Mouse (Mus musculus) small intestine, adult 2 months (tissue): ENCODE measurements at regions not wholly inside any gene's neighbourhood (a gene's known extent, or its start where the extent isn't known, plus 50 kb on each side); places are given as distances from the start of the nearest gene placed in this dataset.

ENCODE experiments used
- CTCF ChIP-seq: fragments of 200-500 bp; IDR thresholded peaks from 2 replicates; pipeline ENCODE4 v1.5.1; 2012; ENCODE audit warnings: low read depth, mild to moderate bottlenecking, control low read depth, inconsistent platforms, low read length, moderate library complexity, mixed read lengths; ENCODE audit not compliant: insufficient replicate concordance, insufficient read length; ENCODE audit errors: extremely low read depth
- POLR2A ChIP-seq: fragments of 200-500 bp; IDR thresholded peaks from 2 replicates; pipeline ENCODE4 v1.6.1; 2012; ENCODE audit warnings: low read depth, mild to moderate bottlenecking, control low read depth, inconsistent platforms, low read length, moderate library complexity

GRCm38 (mm10) chr2:178862620-178863019 lies 432.3 kb downstream of the Cdh26 start:
- TF ChIP-seq POLR2A, result no peak
- no peak for TF ChIP-seq CTCF
